8 mouse cellular contexts compared by ENCODE assay signal in genomic region chr4:128957155-128957911, GRCm38 (mm10). TPM values are rescaled to one million over a fixed set of nuclear protein-coding genes. Genes with fewer than 3 reads are reported as not detected.
DNase-seq lines count a peak whose midpoint lies in the region; ATAC-seq and TF ChIP-seq lines count a peak whose summit lies in the region.

No protein-coding gene starts in this region.

- H3K9ac ChIP-seq in embryonic facial prominence, embryonic 12.5 days, result no peak overlapping the region
- no peak overlapping the region for H3K9ac ChIP-seq in liver, embryonic 13.5 days

- 51% methylated on average over 11 of the region's 11 CpGs for WGBS in embryonic facial prominence, embryonic 12.5 days
- 42% methylated on average over 11 of the region's 11 CpGs for WGBS in liver, embryonic 13.5 days (ENCODE audit: insufficient replicate concordance)

- H3K4me2 ChIP-seq in embryonic facial prominence, embryonic 12.5 days (replicated peaks), result no peak overlapping the region
- H3K4me2 ChIP-seq in liver, embryonic 13.5 days, result no peak overlapping the region

- H3K27me3 ChIP-seq in embryonic facial prominence, embryonic 12.5 days, result no peaks in the 10 kb centered on the region
- H3K27me3 ChIP-seq in liver, embryonic 13.5 days, result peaks cover 48% of the 10 kb centered on the region

- peaks cover 28% of the 10 kb centered on the region for H3K4me1 ChIP-seq in embryonic facial prominence, embryonic 12.5 days
- peaks cover 9% of the 10 kb centered on the region for H3K4me1 ChIP-seq in liver, embryonic 13.5 days (replicated peaks)

- peak; percentile 59 for TF ChIP-seq CTCF in left cerebral cortex, adult 2 months (IDR thresholded peaks at IDR 0.05)

- intact Hi-C loops in left cerebral cortex, adult 2 months (cut with DNase I), result no loop called here

- H3K4me3 ChIP-seq in left cerebral cortex, adult 2 months, result no peak overlapping the region
- no peak overlapping the region for H3K4me3 ChIP-seq in embryonic facial prominence, embryonic 12.5 days
- no peak overlapping the region for H3K4me3 ChIP-seq in liver, embryonic 13.5 days (replicated peaks)

- ATAC-seq in embryonic facial prominence, embryonic 12.5 days (ENCODE audit: insufficient number of reproducible peaks, insufficient read depth, low FRiP score, low TSS enrichment), result no peak
- no peak for ATAC-seq in liver, embryonic 13.5 days (ENCODE audit: low read depth)
- ATAC-seq in neutrophil, adult 5-6 weeks (ENCODE audit: extremely low read depth, insufficient number of reproducible peaks, low FRiP score, poor library complexity, severe bottlenecking), result peak; percentile 49

- H3K27ac ChIP-seq in left cerebral cortex, adult 2 months, result no peak overlapping the region
- 0 out of 2 replicates have a peak overlapping the region, but pooled peaks have one; percentile 46 for H3K27ac ChIP-seq in embryonic facial prominence, embryonic 12.5 days
- H3K27ac ChIP-seq in liver, embryonic 13.5 days, result no peak overlapping the region

- DNase-seq in left cerebral cortex, adult 2 months (ENCODE audit: extremely low spot score in 1 of 2, low spot score in 2 of 2), result no peak
- DNase-seq in left cerebral cortex, adult 11 months (ENCODE audit: low spot score), result no peak
- peak; percentile 20 for DNase-seq in T-cell, adult 2 months (ENCODE audit: low spot score)
- peak; percentile 33 for DNase-seq in hindlimb bud, embryonic 11.5 days (ENCODE audit: extremely low spot score, low read depth, low spot score)
- DNase-seq in liver, embryonic 13.5 days, result peak; percentile 22
- no peak for DNase-seq in frontal cortex, postnatal 14 days (ENCODE audit: low spot score in 2 of 2)

- H3K9me3 ChIP-seq in embryonic facial prominence, embryonic 12.5 days, result no peaks in the 10 kb centered on the region
- no peaks in the 10 kb centered on the region for H3K9me3 ChIP-seq in liver, embryonic 13.5 days (replicated peaks)

- no peaks in the 10 kb centered on the region for H3K36me3 ChIP-seq in embryonic facial prominence, embryonic 12.5 days
- no peaks in the 10 kb centered on the region for H3K36me3 ChIP-seq in liver, embryonic 13.5 days

RNA-seq across cellular contexts. Expression of gene Azin2, which starts 4.9 kb away (rescaled TPM):
- 10 to 100 TPM; 45.2 to 53.2 TPM for total RNA-seq in left cerebral cortex, adult 2 months (2021)
- 28.8 and 30.8 TPM in 2 replicates for polyA plus RNA-seq in embryonic facial prominence, embryonic 12.5 days (2016; fragmentation: Nextera tagmentation; extraction: Ambion mirVana)
- 0.93 and 1.2 TPM in 2 replicates for polyA plus RNA-seq in liver, embryonic 13.5 days (2015; fragmentation: Nextera tagmentation; extraction: Ambion mirVana)
- 0.98 TPM in 1 of 2 replicates, not detected in the other for total RNA-seq in neutrophil, adult 5-6 weeks (2017)

RNA-seq across cellular contexts. Expression of gene Ak2, which starts 34.4 kb away (rescaled TPM):
- 10 to 100 TPM; 25.7 to 30.4 TPM for total RNA-seq in left cerebral cortex, adult 2 months (2021)
- polyA plus RNA-seq in embryonic facial prominence, embryonic 12.5 days (2016; fragmentation: Nextera tagmentation; extraction: Ambion mirVana), result 184 and 185 TPM in 2 replicates
- polyA plus RNA-seq in liver, embryonic 13.5 days (2015; fragmentation: Nextera tagmentation; extraction: Ambion mirVana), result 182 and 189 TPM in 2 replicates
- 36.3 and 40.5 TPM in 2 replicates for total RNA-seq in neutrophil, adult 5-6 weeks (2017)

Comparison
In these comparisons a context has a peak if more than half of its experiments do, and no peak if none do; other contexts are left out.
1. DNase-seq: peak in T-cell, adult 2 months (single experiment), hindlimb bud, embryonic 11.5 days (single experiment) and liver, embryonic 13.5 days (single experiment); none in left cerebral cortex, adult 2 months (0 of 2), left cerebral cortex, adult 11 months (single experiment) and frontal cortex, postnatal 14 days (0 of 2).
2. RNA of gene Azin2, which starts 4.9 kb away (total RNA-seq): 45.2 to 53.2 TPM in left cerebral cortex, adult 2 months; 0.98 TPM in neutrophil, adult 5-6 weeks; every median in the first group is over 10 times any median in the second.